In genomic region chr16:9078405-9078942, GRCm38 (mm10) we compare ENCODE assay signal across 23 mouse cellular contexts.
DNase-seq lines count a peak whose midpoint lies in the region; ATAC-seq and TF ChIP-seq lines count a peak whose summit lies in the region.
"Had no signal": no experiment of that assay in that cellular context is flagged by ENCODE, and none has a peak within 500 bp of the region (broad histone marks: within the 10 kb centered on the region; RNA-seq: fewer than 3 reads in every experiment).

No protein-coding gene starts in this region.

- H3K4me2 ChIP-seq in forebrain, embryonic 11.5 days (ENCODE audit: low read depth, low read length, severe bottlenecking): no peak overlapping the region
- no peak overlapping the region for H3K4me2 ChIP-seq in hindbrain, embryonic 16.5 days (ENCODE audit: low read length)
- no peak overlapping the region for H3K4me2 ChIP-seq in midbrain, embryonic 14.5 days (ENCODE audit: low read length)
- H3K4me2 ChIP-seq: embryonic facial prominence, embryonic 12.5 days; embryonic facial prominence, embryonic 15.5 days; heart, embryonic 11.5 days; hindbrain, embryonic 14.5 days had no signal

- no peak for ATAC-seq in forebrain, embryonic 11.5 days (replicated peaks; ENCODE audit: low FRiP score)
- ATAC-seq in hindbrain, embryonic 16.5 days: no peak
- ATAC-seq in midbrain, embryonic 14.5 days (ENCODE audit: low FRiP score, low TSS enrichment): peak; percentile 53
- ATAC-seq in erythroblast, adult 5-6 weeks (replicated peaks; ENCODE audit: low FRiP score, poor library complexity, severe bottlenecking): no peak
- ATAC-seq: activated CD4-positive, CD25-positive, alpha-beta regulatory T cell, adult 4 months; forebrain, embryonic 16.5 days had no signal

- no peak overlapping the region for H3K4me3 ChIP-seq in forebrain, embryonic 11.5 days (ENCODE audit: low read depth, low read length)
- H3K4me3 ChIP-seq in forebrain, embryonic 10.5 days: no peak overlapping the region
- H3K4me3 ChIP-seq in hindbrain, embryonic 10.5 days: no peak overlapping the region
- no peak overlapping the region for H3K4me3 ChIP-seq in hindbrain, embryonic 16.5 days (ENCODE audit: low read length)
- no peak overlapping the region for H3K4me3 ChIP-seq in midbrain, embryonic 14.5 days (replicated peaks; ENCODE audit: low read depth, low read length)
- H3K4me3 ChIP-seq: embryonic facial prominence, embryonic 12.5 days; embryonic facial prominence, embryonic 15.5 days; erythroblast, embryonic 14.5 days had no signal

- peak; percentile 2 for DNase-seq in forebrain, embryonic 11.5 days (ENCODE audit: low spot score)
- DNase-seq in forebrain, embryonic 10.5 days (ENCODE audit: extremely low spot score, low spot score): no peak
- no peak for DNase-seq in hindbrain, embryonic 10.5 days (ENCODE audit: low spot score)
- DNase-seq in brain, embryonic 14.5 days (ENCODE audit: low read depth): peak; percentile 50
- peak; percentile 59 for DNase-seq in midbrain, embryonic 14.5 days
- no peak for DNase-seq in layer of hippocampus, postnatal 25 days (ENCODE audit: extremely low spot score in 1 of 2, low spot score in 1 of 2)
- DNase-seq: adrenal gland, adult 8-10 months; adrenal gland, postnatal 25 days; cerebellum, adult 18-20 months; cerebellum, adult 9-10 months; cerebellum, postnatal 14 days; gastrocnemius, postnatal 10 days; gastrocnemius, postnatal 36 days; heart, postnatal 36 days had no signal

- no peak overlapping the region for H3K9ac ChIP-seq in forebrain, embryonic 11.5 days (ENCODE audit: low read length)
- no peak overlapping the region for H3K9ac ChIP-seq in hindbrain, embryonic 16.5 days (ENCODE audit: low read depth, low read length)
- no peak overlapping the region for H3K9ac ChIP-seq in midbrain, embryonic 14.5 days (replicated peaks; ENCODE audit: low read length)
- H3K9ac ChIP-seq: embryonic facial prominence, embryonic 12.5 days; embryonic facial prominence, embryonic 15.5 days; hindbrain, embryonic 14.5 days had no signal

- no peaks in the 10 kb centered on the region for H3K36me3 ChIP-seq in forebrain, embryonic 11.5 days (ENCODE audit: control insufficient read depth, insufficient read depth, low read length)
- no peaks in the 10 kb centered on the region for H3K36me3 ChIP-seq in forebrain, embryonic 10.5 days (replicated peaks)
- H3K36me3 ChIP-seq in hindbrain, embryonic 10.5 days: no peaks in the 10 kb centered on the region
- H3K36me3 ChIP-seq in hindbrain, embryonic 16.5 days (ENCODE audit: control insufficient read depth, insufficient read depth, low read length): no peaks in the 10 kb centered on the region
- H3K36me3 ChIP-seq in midbrain, embryonic 14.5 days (ENCODE audit: control insufficient read depth, insufficient read depth, low read length): no peaks in the 10 kb centered on the region
- H3K36me3 ChIP-seq: embryonic facial prominence, embryonic 12.5 days; embryonic facial prominence, embryonic 15.5 days had no signal

- WGBS in forebrain, embryonic 11.5 days: 57% methylated on average over 4 of the region's 4 CpGs
- 83% methylated on average over 4 of the region's 4 CpGs for WGBS in forebrain, embryonic 10.5 days
- 50% methylated on average over 4 of the region's 4 CpGs for WGBS in hindbrain, embryonic 10.5 days
- 33% methylated on average over 4 of the region's 4 CpGs for WGBS in hindbrain, embryonic 16.5 days
- 8% methylated on average over 4 of the region's 4 CpGs for WGBS in midbrain, embryonic 14.5 days

- no peak for TF ChIP-seq CTCF in brain, embryonic 14.5 days (IDR thresholded peaks at IDR 0.05; ENCODE audit: borderline replicate concordance, extremely low read depth, insufficient read depth, insufficient read length)

- no peaks in the 10 kb centered on the region for H3K27me3 ChIP-seq in forebrain, embryonic 11.5 days (ENCODE audit: control insufficient read depth, insufficient read depth, low read length)
- H3K27me3 ChIP-seq in forebrain, embryonic 10.5 days (ENCODE audit: poor library complexity, severe bottlenecking): no peaks in the 10 kb centered on the region
- H3K27me3 ChIP-seq in hindbrain, embryonic 10.5 days (ENCODE audit: insufficient read depth, poor library complexity, severe bottlenecking): no peaks in the 10 kb centered on the region
- H3K27me3 ChIP-seq in hindbrain, embryonic 16.5 days (replicated peaks; ENCODE audit: control insufficient read depth, insufficient read depth, low read length): no peaks in the 10 kb centered on the region
- H3K27me3 ChIP-seq in midbrain, embryonic 14.5 days (ENCODE audit: control insufficient read depth, insufficient read depth, low read length): no peaks in the 10 kb centered on the region
- H3K27me3 ChIP-seq: embryonic facial prominence, embryonic 12.5 days; embryonic facial prominence, embryonic 15.5 days had no signal

- H3K27ac ChIP-seq in forebrain, embryonic 11.5 days (ENCODE audit: low read depth, low read length): no peak overlapping the region
- no peak overlapping the region for H3K27ac ChIP-seq in forebrain, embryonic 10.5 days
- peak overlapping the region; percentile 54; the same call in 1 of the 2 replicates for H3K27ac ChIP-seq in hindbrain, embryonic 10.5 days
- no peak overlapping the region for H3K27ac ChIP-seq in hindbrain, embryonic 16.5 days (ENCODE audit: low read depth, low read length)
- no peak overlapping the region for H3K27ac ChIP-seq in midbrain, embryonic 14.5 days (replicated peaks; ENCODE audit: low read depth, low read length)
- H3K27ac ChIP-seq: embryonic facial prominence, embryonic 12.5 days; embryonic facial prominence, embryonic 15.5 days; hindbrain, embryonic 14.5 days had no signal

- TF ChIP-seq POLR2A in brain, embryonic 14.5 days (IDR thresholded peaks at IDR 0.05; ENCODE audit: borderline replicate concordance, extremely low read depth, insufficient read depth, insufficient read length, poor library complexity, severe bottlenecking): no peak

- H3K9me3 ChIP-seq in forebrain, embryonic 11.5 days (ENCODE audit: control insufficient read depth, low read length): no peaks in the 10 kb centered on the region
- H3K9me3 ChIP-seq in forebrain, embryonic 10.5 days: no peaks in the 10 kb centered on the region
- no peaks in the 10 kb centered on the region for H3K9me3 ChIP-seq in hindbrain, embryonic 10.5 days
- H3K9me3 ChIP-seq in hindbrain, embryonic 16.5 days (ENCODE audit: control insufficient read depth, low read length): no peaks in the 10 kb centered on the region
- H3K9me3 ChIP-seq in midbrain, embryonic 14.5 days (ENCODE audit: control insufficient read depth, low read length): no peaks in the 10 kb centered on the region
- H3K9me3 ChIP-seq: embryonic facial prominence, embryonic 12.5 days; embryonic facial prominence, embryonic 15.5 days had no signal

- no peaks in the 10 kb centered on the region for H3K4me1 ChIP-seq in forebrain, embryonic 11.5 days (replicated peaks; ENCODE audit: control insufficient read depth, insufficient read depth, low read length)
- H3K4me1 ChIP-seq in forebrain, embryonic 10.5 days: peaks cover 5% of the 10 kb centered on the region; the same call in 1 of the 2 replicates
- H3K4me1 ChIP-seq in hindbrain, embryonic 10.5 days (replicated peaks): peaks cover 17% of the 10 kb centered on the region
- H3K4me1 ChIP-seq in hindbrain, embryonic 16.5 days (ENCODE audit: control insufficient read depth, insufficient read depth, low read depth, low read length): no peaks in the 10 kb centered on the region
- H3K4me1 ChIP-seq in midbrain, embryonic 14.5 days (ENCODE audit: control insufficient read depth, insufficient read depth, low read length): peaks cover 11% of the 10 kb centered on the region
- H3K4me1 ChIP-seq: embryonic facial prominence, embryonic 12.5 days; embryonic facial prominence, embryonic 15.5 days had no signal

Comparison
In these comparisons a context has a peak if more than half of its experiments do, and no peak if none do; other contexts are left out.
1. DNase-seq: peak in forebrain, embryonic 11.5 days (single experiment), brain, embryonic 14.5 days (single experiment) and midbrain, embryonic 14.5 days (single experiment); none in forebrain, embryonic 10.5 days (single experiment), hindbrain, embryonic 10.5 days (single experiment) and layer of hippocampus, postnatal 25 days (0 of 2).